Mouse (Mus musculus): Measurements from ENCODE around the gene Rps19. TPM values are rescaled to one million over a fixed set of nuclear protein-coding genes. Genes with fewer than 3 reads are reported as not detected.

The Rps19 gene
- polyA plus RNA-seq, 1 experiment from 2014 or later: 2,334 TPM

DNA sequence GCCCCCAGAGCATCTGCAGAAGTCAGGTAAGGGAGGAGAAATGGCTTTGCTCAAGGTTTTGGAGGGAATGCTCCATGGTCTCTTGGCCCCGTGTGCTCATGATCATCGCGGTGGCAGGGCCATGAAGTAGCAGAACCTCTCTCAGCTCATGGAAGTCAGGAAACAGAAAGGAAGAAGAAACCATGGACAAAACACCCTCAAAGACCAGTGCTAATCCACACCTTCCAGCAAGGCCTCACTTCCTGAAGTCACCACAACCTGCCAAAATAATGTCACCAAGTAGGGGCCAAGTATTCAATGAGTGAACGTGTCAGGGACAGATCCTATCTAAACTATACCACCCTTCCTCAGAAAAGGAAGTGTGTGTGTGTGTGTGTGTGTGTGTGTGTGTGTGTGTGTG lies 21.3 kb upstream of the Rps19 start:
- no peaks in the 10 kb centered on the region for H3K9me3 ChIP-seq (ENCODE audit: control insufficient read depth, low read length)
- H3K4me3 ChIP-seq (ENCODE audit: low read length): no peak overlapping the region
- H3K36me3 ChIP-seq (ENCODE audit: control insufficient read depth, insufficient read depth, low read length): no peaks in the 10 kb centered on the region
- 83% methylated on average over 4 of the region's 4 CpGs for WGBS
- H3K4me1 ChIP-seq (ENCODE audit: control insufficient read depth, insufficient read depth, low read length): no peaks in the 10 kb centered on the region
- H3K27me3 ChIP-seq (replicated peaks; ENCODE audit: control insufficient read depth, insufficient read depth, low read length): no peaks in the 10 kb centered on the region
- no peak for ATAC-seq
- H3K4me2 ChIP-seq (ENCODE audit: low read depth, low read length): no peak overlapping the region
- no peak overlapping the region for H3K9ac ChIP-seq (ENCODE audit: low read depth, low read length)
- no peak overlapping the region for H3K27ac ChIP-seq (ENCODE audit: low read length)

DNA sequence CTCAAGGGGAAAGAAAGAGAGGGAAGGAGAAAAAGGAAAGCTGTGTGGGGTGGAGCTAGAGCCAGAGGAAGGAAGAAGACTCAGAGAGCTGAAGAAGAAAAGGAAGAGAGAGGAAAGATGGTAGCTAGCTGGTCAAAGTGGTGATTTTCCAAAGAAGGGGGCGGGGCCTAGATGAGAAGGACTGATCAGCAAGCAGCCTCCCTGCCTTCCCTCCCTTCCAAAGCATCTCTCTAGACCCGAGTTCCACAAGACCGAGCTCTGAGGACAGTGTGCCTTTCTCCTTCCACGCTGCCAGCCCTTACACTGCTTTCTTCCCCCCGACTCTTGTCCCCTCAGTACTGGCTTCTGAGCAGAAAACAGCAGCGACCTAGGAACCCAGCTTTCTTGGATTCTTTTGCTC lies 20.0 kb upstream of the Rps19 start:
- H3K9ac ChIP-seq (ENCODE audit: low read depth, low read length): no peak overlapping the region
- no peaks in the 10 kb centered on the region for H3K4me1 ChIP-seq (ENCODE audit: control insufficient read depth, insufficient read depth, low read length)
- ATAC-seq: no peak
- no peaks in the 10 kb centered on the region for H3K36me3 ChIP-seq (ENCODE audit: control insufficient read depth, insufficient read depth, low read length)
- no peak overlapping the region for H3K27ac ChIP-seq (ENCODE audit: low read length)
- no peak overlapping the region for H3K4me2 ChIP-seq (ENCODE audit: low read depth, low read length)
- WGBS: 26% methylated on average over 6 of the region's 6 CpGs
- H3K27me3 ChIP-seq (replicated peaks; ENCODE audit: control insufficient read depth, insufficient read depth, low read length): no peaks in the 10 kb centered on the region
- H3K9me3 ChIP-seq (ENCODE audit: control insufficient read depth, low read length): no peaks in the 10 kb centered on the region
- H3K4me3 ChIP-seq (ENCODE audit: low read length): no peak overlapping the region

DNA sequence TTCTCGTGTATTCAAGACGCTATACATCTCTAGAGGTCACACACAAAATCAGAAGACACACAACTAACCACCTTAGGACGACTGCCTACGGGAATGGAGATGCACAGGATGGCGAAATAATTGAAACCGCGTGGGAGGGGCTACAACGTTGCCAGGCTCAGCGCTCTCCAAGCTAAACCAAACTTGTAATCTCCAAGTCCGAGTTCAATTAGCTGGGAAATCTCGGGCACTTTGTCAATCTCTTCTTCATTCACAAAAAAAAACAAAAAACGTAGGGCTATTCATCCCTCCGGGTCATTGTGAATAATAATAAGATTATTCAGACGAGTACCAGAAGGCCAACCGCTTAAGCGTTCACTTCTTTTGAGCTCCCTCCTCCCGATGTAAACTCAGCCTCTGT lies 15.1 kb upstream of the Rps19 start:
- H3K9me3 ChIP-seq (ENCODE audit: control insufficient read depth, low read length): peaks cover 4% of the 10 kb centered on the region; the same call in 1 of the 2 replicates
- H3K4me3 ChIP-seq (ENCODE audit: low read length): no peak overlapping the region
- no peak overlapping the region for H3K4me2 ChIP-seq (ENCODE audit: low read depth, low read length)
- H3K9ac ChIP-seq (ENCODE audit: low read depth, low read length): no peak overlapping the region
- no peak for ATAC-seq
- no peaks in the 10 kb centered on the region for H3K4me1 ChIP-seq (ENCODE audit: control insufficient read depth, insufficient read depth, low read length)
- H3K27me3 ChIP-seq (replicated peaks; ENCODE audit: control insufficient read depth, insufficient read depth, low read length): peaks cover 3% of the 10 kb centered on the region; the same call in 1 of the 2 replicates
- WGBS: 62% methylated on average over 17 of the region's 17 CpGs
- H3K27ac ChIP-seq (ENCODE audit: low read length): no peak overlapping the region
- no peaks in the 10 kb centered on the region for H3K36me3 ChIP-seq (ENCODE audit: control insufficient read depth, insufficient read depth, low read length)

DNA sequence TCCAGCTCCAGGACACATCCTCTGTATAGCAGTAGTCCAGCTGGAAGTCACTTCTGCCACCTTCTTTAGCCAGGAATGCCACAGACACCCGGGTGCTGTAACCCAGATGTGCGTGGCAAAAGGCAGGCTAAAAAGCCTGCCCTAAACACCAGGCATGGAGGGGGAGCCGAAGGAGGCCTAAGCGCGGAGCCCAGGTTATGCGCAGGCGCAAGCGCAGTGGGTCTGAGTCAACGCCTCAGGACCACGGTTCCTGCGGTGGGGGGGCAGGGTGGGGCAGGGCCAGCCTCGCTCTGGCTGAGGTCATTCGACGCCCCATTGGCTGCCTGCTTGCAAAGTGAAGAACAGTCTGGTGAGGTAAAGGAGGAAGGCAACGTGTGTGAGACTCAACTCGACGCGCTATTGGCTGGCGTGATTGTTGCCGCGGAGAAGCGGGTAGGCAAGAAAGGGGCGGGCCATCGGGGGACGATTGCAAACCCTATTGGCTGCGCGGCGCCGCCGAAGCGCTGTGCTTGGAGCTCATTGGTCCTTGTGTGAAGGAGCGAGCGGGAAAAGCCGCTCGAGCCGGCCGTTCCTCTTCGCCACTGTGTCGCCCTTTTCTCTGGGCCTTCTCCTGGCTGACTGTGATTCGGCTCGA lies 14.5 kb upstream of the Rps19 start, which contains the start of the genes Lypd4 and Dmrtc2:
Gene Lypd4, minus strand, starts transcription at position 410 of the 634 bp plus-strand sequence.
Gene Dmrtc2, plus strand, starts transcription at position 526 of the 634 bp plus-strand sequence.
- Histone ChIP-seq H3K9ac (ENCODE audit: low read depth, low read length) (no peak within 1 kb of the TSS), H3K27me3 (replicated peaks; ENCODE audit: control insufficient read depth, insufficient read depth, low read length) (peaks cover 3% of the 10 kb centered on the region; the same call in 1 of the 2 replicates), H3K4me3 (ENCODE audit: low read length) (no peak within 1 kb of the TSS), H3K4me1 (ENCODE audit: control insufficient read depth, insufficient read depth, low read length) (no peaks in the 10 kb centered on the region), H3K36me3 (ENCODE audit: control insufficient read depth, insufficient read depth, low read length) (no peaks in the 10 kb centered on the region), H3K9me3 (ENCODE audit: control insufficient read depth, low read length) (peaks cover 4% of the 10 kb centered on the region; the same call in 1 of the 2 replicates), H3K27ac (ENCODE audit: low read length) (no peak within 1 kb of the TSS), H3K4me2 (ENCODE audit: low read depth, low read length) (no peak within 1 kb of the TSS)
- no peak for ATAC-seq
- WGBS: 52% methylated on average over 39 of the region's 41 CpGs

DNA sequence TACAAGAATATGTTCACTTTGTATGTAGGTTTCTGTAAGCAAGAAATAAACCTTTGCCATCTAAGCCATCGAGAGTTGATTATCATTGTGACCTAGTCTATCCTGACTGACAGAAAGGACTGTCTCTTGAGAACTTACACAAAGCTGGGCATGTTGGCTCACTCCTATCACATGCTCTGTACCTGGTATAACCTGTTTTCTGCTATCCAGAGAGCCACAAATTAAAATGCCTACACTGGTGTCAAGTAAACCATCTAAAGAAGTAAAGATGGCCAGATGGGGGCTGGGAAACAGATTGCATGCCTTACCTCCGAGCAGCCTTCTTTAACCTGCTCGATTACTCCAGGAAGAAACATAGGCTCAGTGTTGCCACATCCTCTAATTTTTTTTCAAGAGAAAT lies 6.6 kb upstream of the Rps19 start:
- Histone ChIP-seq H3K27ac (ENCODE audit: low read length) (no peak overlapping the region), H3K9me3 (ENCODE audit: control insufficient read depth, low read length) (no peaks in the 10 kb centered on the region), H3K4me2 (ENCODE audit: low read depth, low read length) (no peak overlapping the region), H3K36me3 (ENCODE audit: control insufficient read depth, insufficient read depth, low read length) (no peaks in the 10 kb centered on the region), H3K9ac (ENCODE audit: low read depth, low read length) (no peak overlapping the region), H3K4me1 (ENCODE audit: control insufficient read depth, insufficient read depth, low read length) (no peaks in the 10 kb centered on the region), H3K27me3 (replicated peaks; ENCODE audit: control insufficient read depth, insufficient read depth, low read length) (no peaks in the 10 kb centered on the region), H3K4me3 (ENCODE audit: low read length) (no peak overlapping the region)
- 59% methylated on average over 3 of the region's 3 CpGs for WGBS
- ATAC-seq: no peak

DNA sequence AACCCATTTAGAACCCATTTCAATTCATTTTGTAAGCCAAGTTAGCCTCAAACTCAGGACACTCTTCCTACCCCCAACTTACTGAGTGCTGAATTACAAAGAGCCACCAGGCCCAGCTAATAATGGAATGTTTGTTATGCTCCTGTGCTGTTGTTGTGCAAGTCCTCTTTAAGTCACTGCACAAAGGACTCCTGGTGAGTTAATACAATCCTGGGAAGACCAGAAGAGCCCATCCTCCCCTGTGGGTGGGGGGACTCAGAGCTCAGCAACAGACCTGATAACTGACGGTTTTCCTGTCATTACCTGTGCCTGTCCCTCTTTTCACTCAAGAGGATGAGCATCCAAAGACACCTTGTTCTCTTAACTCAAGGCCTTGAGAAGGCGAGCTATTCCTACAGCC lies 4.6 kb upstream of the Rps19 start:
- no peak overlapping the region for H3K27ac ChIP-seq (ENCODE audit: low read length)
- no peak overlapping the region for H3K4me3 ChIP-seq (ENCODE audit: low read length)
- no peak for ATAC-seq
- WGBS: 35% methylated on average over 2 of the region's 2 CpGs
- H3K36me3 ChIP-seq (ENCODE audit: control insufficient read depth, insufficient read depth, low read length): no peaks in the 10 kb centered on the region
- no peaks in the 10 kb centered on the region for H3K9me3 ChIP-seq (ENCODE audit: control insufficient read depth, low read length)
- no peak overlapping the region for H3K4me2 ChIP-seq (ENCODE audit: low read depth, low read length)
- H3K4me1 ChIP-seq (ENCODE audit: control insufficient read depth, insufficient read depth, low read length): no peaks in the 10 kb centered on the region
- no peak overlapping the region for H3K9ac ChIP-seq (ENCODE audit: low read depth, low read length)
- no peaks in the 10 kb centered on the region for H3K27me3 ChIP-seq (replicated peaks; ENCODE audit: control insufficient read depth, insufficient read depth, low read length)

DNA sequence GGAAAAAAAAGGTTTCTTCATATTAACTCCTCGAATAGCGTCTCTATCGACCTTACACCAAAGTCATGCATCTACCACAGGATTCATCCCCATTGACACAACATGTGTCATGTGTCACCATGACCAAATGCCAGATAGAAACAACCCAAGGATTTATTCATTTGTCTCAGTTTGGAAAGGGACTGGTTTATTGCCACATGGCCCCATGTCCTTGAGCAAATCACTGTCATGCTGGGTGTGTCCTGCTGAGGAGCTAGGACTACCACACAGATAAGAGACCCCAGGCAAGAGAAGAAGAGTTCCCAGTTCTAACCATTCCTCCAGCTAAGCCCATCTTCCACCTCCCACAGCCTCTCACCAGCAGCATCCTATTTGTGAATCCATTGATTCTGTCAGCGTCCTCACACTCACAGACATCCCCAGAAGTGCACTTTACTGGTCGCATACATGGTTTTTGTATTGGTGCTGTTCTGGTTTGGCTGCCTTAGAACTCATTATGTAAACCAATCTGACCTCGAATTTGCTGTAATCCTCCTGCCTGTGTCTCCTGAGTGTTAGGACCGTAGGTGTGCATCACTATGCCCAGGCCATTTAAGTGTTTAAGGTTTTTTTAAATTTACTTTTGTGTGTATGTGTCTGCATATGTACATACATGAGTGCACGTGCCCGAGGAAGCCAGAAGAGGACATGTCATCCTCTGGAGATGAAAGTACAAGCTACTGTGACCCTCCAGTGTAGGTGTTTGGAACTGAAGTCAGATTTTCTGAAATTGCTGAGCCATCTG lies 1.6 kb upstream of the Rps19 start:
- Histone ChIP-seq H3K4me3 (ENCODE audit: low read length) (no peak overlapping the region), H3K27ac (ENCODE audit: low read length) (no peak overlapping the region), H3K4me2 (ENCODE audit: low read depth, low read length) (no peak overlapping the region), H3K36me3 (ENCODE audit: control insufficient read depth, insufficient read depth, low read length) (peaks cover 6% of the 10 kb centered on the region; the same call in 1 of the 2 replicates), H3K9me3 (ENCODE audit: control insufficient read depth, low read length) (no peaks in the 10 kb centered on the region), H3K9ac (ENCODE audit: low read depth, low read length) (no peak overlapping the region), H3K27me3 (replicated peaks; ENCODE audit: control insufficient read depth, insufficient read depth, low read length) (no peaks in the 10 kb centered on the region), H3K4me1 (ENCODE audit: control insufficient read depth, insufficient read depth, low read length) (peaks cover 18% of the 10 kb centered on the region)
- WGBS: 91% methylated on average over 9 of the region's 9 CpGs
- no peak for ATAC-seq

DNA sequence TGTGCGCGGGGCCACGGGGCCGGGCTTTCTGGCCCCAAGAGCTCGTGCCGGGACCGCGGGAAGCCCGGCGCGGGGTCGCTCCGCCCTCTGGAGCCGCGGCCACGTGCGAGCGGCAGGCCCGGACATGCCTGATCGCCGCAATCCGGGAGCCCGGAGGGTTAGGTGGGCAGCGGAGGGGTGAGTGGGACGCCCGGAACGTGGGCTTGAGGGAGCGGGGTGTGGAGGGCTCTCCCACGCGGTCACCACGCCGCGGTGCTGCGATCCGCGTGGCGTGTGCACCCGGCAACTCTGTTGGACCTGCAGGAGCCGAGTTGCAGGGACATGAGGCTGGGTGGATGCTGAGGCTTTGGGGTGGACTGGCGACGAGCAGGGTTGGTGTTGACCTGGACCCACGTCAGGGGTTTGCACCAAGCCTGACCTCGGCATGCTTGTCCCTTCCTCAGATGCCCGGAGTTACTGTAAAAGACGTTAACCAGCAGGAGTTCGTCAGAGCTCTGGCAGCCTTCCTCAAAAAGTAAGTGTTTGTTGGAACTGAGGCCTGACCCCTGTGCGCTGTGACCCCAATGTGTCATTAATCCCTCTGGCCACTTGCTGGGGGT lies 621 bp downstream of the Rps19 start:
- H3K9me3 ChIP-seq (ENCODE audit: control insufficient read depth, low read length): no peaks in the 10 kb centered on the region
- peaks cover 21% of the 10 kb centered on the region for H3K4me1 ChIP-seq (ENCODE audit: control insufficient read depth, insufficient read depth, low read length)
- peaks cover 28% of the 10 kb centered on the region for H3K36me3 ChIP-seq (ENCODE audit: control insufficient read depth, insufficient read depth, low read length)
- WGBS: under 1% methylated on average over 47 of the region's 47 CpGs
- H3K9ac ChIP-seq (ENCODE audit: low read depth, low read length): peak overlapping the region; percentile 100
- H3K27me3 ChIP-seq (replicated peaks; ENCODE audit: control insufficient read depth, insufficient read depth, low read length): no peaks in the 10 kb centered on the region
- peak; percentile 2; the same call in 1 of the 2 replicates for ATAC-seq
- H3K27ac ChIP-seq (ENCODE audit: low read length): peak overlapping the region; percentile 89
- peak overlapping the region; percentile 99 for H3K4me3 ChIP-seq (ENCODE audit: low read length)
- H3K4me2 ChIP-seq (ENCODE audit: low read depth, low read length): peak overlapping the region; percentile 86
